Mouse (Mus musculus): ENCODE results near the gene Aldh1l1. TPM values are rescaled to one million over a fixed set of nuclear protein-coding genes. Genes with fewer than 3 reads are reported as not detected.

The Aldh1l1 gene
- polyA plus RNA-seq, 1 experiment from 2014 or later, result 81.7 TPM

GRCm38 (mm10) chr6:90569736-90570383 is 83.6 kb downstream of the Aldh1l1 start:
- WGBS, result 77% methylated on average over 12 of the region's 12 CpGs
- no peaks in the 10 kb centered on the region for H3K9me3 ChIP-seq
- H3K27me3 ChIP-seq, result no peaks in the 10 kb centered on the region
- H3K4me1 ChIP-seq (replicated peaks), result peaks cover 9% of the 10 kb centered on the region; the same call in 1 of the 2 replicates
- H3K27ac ChIP-seq (replicated peaks), result no peak overlapping the region
- no peak overlapping the region for H3K9ac ChIP-seq
- H3K4me2 ChIP-seq, result no peak overlapping the region
- no peak overlapping the region for H3K4me3 ChIP-seq
- ATAC-seq (ENCODE audit: low FRiP score, low read depth), result no peak
- no peaks in the 10 kb centered on the region for H3K36me3 ChIP-seq

- H3K27ac ChIP-seq (replicated peaks), result no peak overlapping the region
- H3K27me3 ChIP-seq, result no peaks in the 10 kb centered on the region
- H3K4me3 ChIP-seq, result no peak overlapping the region
- H3K4me1 ChIP-seq (replicated peaks), result peaks cover 4% of the 10 kb centered on the region; the same call in 1 of the 2 replicates
- WGBS, result 86% methylated on average over 8 of the region's 8 CpGs
- no peak overlapping the region for H3K4me2 ChIP-seq
- H3K36me3 ChIP-seq, result no peaks in the 10 kb centered on the region
- H3K9me3 ChIP-seq, result no peaks in the 10 kb centered on the region
- no peak for ATAC-seq (ENCODE audit: low FRiP score, low read depth)
- H3K9ac ChIP-seq, result no peak overlapping the region
These were observed 84.2 kb downstream of the Aldh1l1 start for GRCm38 (mm10) chr6:90570392-90570791.

- Histone ChIP-seq H3K4me2 (no peak overlapping the region), H3K36me3 (no peaks in the 10 kb centered on the region), H3K4me3 (no peak overlapping the region), H3K27ac (replicated peaks) (no peak overlapping the region), H3K9ac (no peak overlapping the region), H3K4me1 (replicated peaks) (no peaks in the 10 kb centered on the region), H3K27me3 (no peaks in the 10 kb centered on the region), H3K9me3 (no peaks in the 10 kb centered on the region)
- peak; percentile 82 for ATAC-seq (ENCODE audit: low FRiP score, low read depth)
- WGBS, result 35% methylated on average over 3 of the region's 3 CpGs
These were observed 89.1 kb downstream of the Aldh1l1 start for GRCm38 (mm10) chr6:90575261-90575715.

GRCm38 (mm10) chr6:90578174-90578573 is 91.9 kb downstream of the Aldh1l1 start:
- no peak for ATAC-seq (ENCODE audit: low FRiP score, low read depth)
- Histone ChIP-seq H3K9me3 (no peaks in the 10 kb centered on the region), H3K36me3 (no peaks in the 10 kb centered on the region), H3K4me2 (no peak overlapping the region), H3K27ac (replicated peaks) (no peak overlapping the region), H3K4me1 (replicated peaks) (no peaks in the 10 kb centered on the region), H3K27me3 (no peaks in the 10 kb centered on the region), H3K4me3 (no peak overlapping the region), H3K9ac (no peak overlapping the region)
- WGBS, result 46% methylated on average over 3 of the region's 3 CpGs

GRCm38 (mm10) chr6:90582331-90582730 is 96.1 kb downstream of the Aldh1l1 start:
- H3K9ac ChIP-seq, result no peak overlapping the region
- H3K36me3 ChIP-seq, result no peaks in the 10 kb centered on the region
- 95% methylated on average over 2 of the region's 2 CpGs for WGBS
- no peak overlapping the region for H3K4me3 ChIP-seq
- no peaks in the 10 kb centered on the region for H3K27me3 ChIP-seq
- H3K27ac ChIP-seq (replicated peaks), result no peak overlapping the region
- no peak overlapping the region for H3K4me2 ChIP-seq
- no peak for ATAC-seq (ENCODE audit: low FRiP score, low read depth)
- no peaks in the 10 kb centered on the region for H3K9me3 ChIP-seq
- no peaks in the 10 kb centered on the region for H3K4me1 ChIP-seq (replicated peaks)

GRCm38 (mm10) chr6:90588113-90588512 is 101.9 kb downstream of the Aldh1l1 start:
- no peaks in the 10 kb centered on the region for H3K27me3 ChIP-seq
- no peaks in the 10 kb centered on the region for H3K36me3 ChIP-seq
- H3K9me3 ChIP-seq, result no peaks in the 10 kb centered on the region
- H3K4me3 ChIP-seq, result no peak overlapping the region
- no peaks in the 10 kb centered on the region for H3K4me1 ChIP-seq (replicated peaks)
- no peak overlapping the region for H3K9ac ChIP-seq
- ATAC-seq (ENCODE audit: low FRiP score, low read depth), result no peak
- WGBS, result 80% methylated on average over 5 of the region's 5 CpGs
- no peak overlapping the region for H3K4me2 ChIP-seq
- no peak overlapping the region for H3K27ac ChIP-seq (replicated peaks)

- Histone ChIP-seq H3K27me3 (no peaks in the 10 kb centered on the region), H3K4me2 (no peak overlapping the region), H3K9ac (no peak overlapping the region), H3K9me3 (no peaks in the 10 kb centered on the region), H3K27ac (replicated peaks) (no peak overlapping the region), H3K36me3 (no peaks in the 10 kb centered on the region), H3K4me3 (no peak overlapping the region), H3K4me1 (replicated peaks) (no peaks in the 10 kb centered on the region)
- no peak for ATAC-seq (ENCODE audit: low FRiP score, low read depth)
- 76% methylated on average over 1 of the region's 1 CpGs for WGBS
These were observed 104.5 kb downstream of the Aldh1l1 start for GRCm38 (mm10) chr6:90590707-90591106.

GRCm38 (mm10) chr6:90594972-90595371 is 108.7 kb downstream of the Aldh1l1 start:
- ATAC-seq (ENCODE audit: low FRiP score, low read depth), result no peak
- H3K9me3 ChIP-seq, result no peaks in the 10 kb centered on the region
- no peak overlapping the region for H3K4me3 ChIP-seq
- no peak overlapping the region for H3K9ac ChIP-seq
- 92% methylated on average over 1 of the region's 1 CpGs for WGBS
- H3K4me1 ChIP-seq (replicated peaks), result no peaks in the 10 kb centered on the region
- H3K27ac ChIP-seq (replicated peaks), result no peak overlapping the region
- no peaks in the 10 kb centered on the region for H3K36me3 ChIP-seq
- H3K27me3 ChIP-seq, result no peaks in the 10 kb centered on the region
- no peak overlapping the region for H3K4me2 ChIP-seq

GRCm38 (mm10) chr6:90597060-90597459 is 110.8 kb downstream of the Aldh1l1 start:
- no peaks in the 10 kb centered on the region; the same call in 1 of the 2 replicates for H3K27me3 ChIP-seq
- ATAC-seq (ENCODE audit: low FRiP score, low read depth), result no peak
- no peaks in the 10 kb centered on the region for H3K9me3 ChIP-seq
- no peak overlapping the region for H3K9ac ChIP-seq
- 92% methylated on average over 4 of the region's 4 CpGs for WGBS
- H3K4me1 ChIP-seq (replicated peaks), result no peaks in the 10 kb centered on the region
- H3K4me3 ChIP-seq, result no peak overlapping the region
- no peak overlapping the region for H3K27ac ChIP-seq (replicated peaks)
- H3K36me3 ChIP-seq, result no peaks in the 10 kb centered on the region
- H3K4me2 ChIP-seq, result no peak overlapping the region

- 74% methylated on average over 2 of the region's 2 CpGs for WGBS
- ATAC-seq (ENCODE audit: low FRiP score, low read depth), result no peak
- no peak overlapping the region for H3K9ac ChIP-seq
These were observed 111.4 kb downstream of the Aldh1l1 start for GRCm38 (mm10) chr6:90597592-90597991.

GRCm38 (mm10) chr6:90598197-90598596 is 112.0 kb downstream of the Aldh1l1 start:
- H3K9me3 ChIP-seq, result no peaks in the 10 kb centered on the region
- no peaks in the 10 kb centered on the region for H3K4me1 ChIP-seq (replicated peaks)
- H3K4me2 ChIP-seq, result no peak overlapping the region
- WGBS, result 90% methylated on average over 6 of the region's 6 CpGs
- H3K4me3 ChIP-seq, result no peak overlapping the region
- H3K27me3 ChIP-seq, result no peaks in the 10 kb centered on the region; the same call in 1 of the 2 replicates
- no peaks in the 10 kb centered on the region for H3K36me3 ChIP-seq
- no peak overlapping the region for H3K27ac ChIP-seq (replicated peaks)
- no peak overlapping the region for H3K9ac ChIP-seq
- no peak for ATAC-seq (ENCODE audit: low FRiP score, low read depth)

More at GRCm38 (mm10) chr6:90597592-90597991, 111.4 kb downstream of the Aldh1l1 start:
- Histone ChIP-seq H3K4me1 (replicated peaks) (no peaks in the 10 kb centered on the region), H3K4me2 (no peak overlapping the region), H3K27ac (replicated peaks) (no peak overlapping the region), H3K4me3 (no peak overlapping the region), H3K36me3 (no peaks in the 10 kb centered on the region), H3K27me3 (no peaks in the 10 kb centered on the region; the same call in 1 of the 2 replicates), H3K9me3 (no peaks in the 10 kb centered on the region)

- H3K4me3 ChIP-seq, result no peak overlapping the region
- ATAC-seq (ENCODE audit: low FRiP score, low read depth), result no peak
- H3K4me2 ChIP-seq, result no peak overlapping the region
- H3K9ac ChIP-seq, result no peak overlapping the region
- H3K27ac ChIP-seq (replicated peaks), result no peak overlapping the region
- H3K4me1 ChIP-seq (replicated peaks), result peaks cover 9% of the 10 kb centered on the region; the same call in 1 of the 2 replicates
- WGBS, result 82% methylated on average over 4 of the region's 4 CpGs
- no peaks in the 10 kb centered on the region for H3K36me3 ChIP-seq
- H3K27me3 ChIP-seq, result no peaks in the 10 kb centered on the region; the same call in 1 of the 2 replicates
- H3K9me3 ChIP-seq, result no peaks in the 10 kb centered on the region
These were observed 114.1 kb downstream of the Aldh1l1 start for GRCm38 (mm10) chr6:90600351-90600750.

- Histone ChIP-seq H3K27ac (replicated peaks) (no peak overlapping the region), H3K4me2 (no peak overlapping the region), H3K9me3 (no peaks in the 10 kb centered on the region), H3K27me3 (no peaks in the 10 kb centered on the region; the same call in 1 of the 2 replicates), H3K36me3 (no peaks in the 10 kb centered on the region), H3K4me3 (no peak overlapping the region), H3K4me1 (replicated peaks) (peaks cover 15% of the 10 kb centered on the region; the same call in 1 of the 2 replicates), H3K9ac (no peak overlapping the region)
- 64% methylated on average over 7 of the region's 7 CpGs for WGBS
- no peak for ATAC-seq (ENCODE audit: low FRiP score, low read depth)
These were observed 115.5 kb downstream of the Aldh1l1 start for GRCm38 (mm10) chr6:90601736-90602135.

All from hindbrain, embryonic 15.5 days (tissue).